ENCODE assay signal across 25 mouse cellular contexts in the genomic region with DNA sequence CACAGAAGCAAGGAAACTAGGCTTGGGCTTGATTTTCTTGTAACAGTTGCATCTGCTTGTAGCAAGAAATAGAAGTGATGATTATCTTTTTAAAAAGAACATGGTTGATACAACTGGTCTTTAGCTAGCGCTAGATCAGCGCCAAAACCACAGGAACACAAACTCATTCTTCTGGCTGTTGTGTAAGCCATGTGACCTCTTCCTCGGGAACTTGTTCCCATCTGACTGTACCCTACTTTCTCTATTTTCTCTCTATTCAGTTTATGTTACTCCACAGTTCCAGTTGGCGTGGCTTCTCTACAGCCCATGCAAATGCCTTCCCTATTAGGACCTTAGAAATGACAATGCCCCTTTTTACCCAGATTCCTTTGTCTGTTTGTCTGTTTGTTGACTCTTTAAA.
DNase-seq lines count a peak whose midpoint lies in the region; ATAC-seq and TF ChIP-seq lines count a peak whose summit lies in the region.
"Had no signal": no experiment of that assay in that cellular context is flagged by ENCODE, and none has a peak within 500 bp of the region (broad histone marks: within the 10 kb centered on the region; RNA-seq: fewer than 3 reads in every experiment).

No protein-coding gene starts in this region.

- TF ChIP-seq RAD21 in MEL (IDR thresholded peaks at IDR 0.05; ENCODE audit: low read depth, low read length): no peak

- no peak overlapping the region for H3K4me3 ChIP-seq in MEL (ENCODE audit: control insufficient read depth in 1 of 2, insufficient read depth in 1 of 2, low read depth in 2 of 2, low read length in 2 of 2)
- no peak overlapping the region for H3K4me3 ChIP-seq in myocyte
- H3K4me3 ChIP-seq: embryonic facial prominence, embryonic 10.5 days; embryonic facial prominence, embryonic 12.5 days; forebrain, embryonic 13.5 days; forebrain, embryonic 15.5 days had no signal

- ATAC-seq in common myeloid progenitor, adult 5-6 weeks (replicated peaks; ENCODE audit: low read depth, poor library complexity, severe bottlenecking): peak; percentile 45; the same call in 1 of the 2 replicates
- ATAC-seq in megakaryocyte, adult 5-6 weeks (ENCODE audit: poor library complexity, severe bottlenecking): 0 out of 2 replicates have a peak, but pooled peaks have one; percentile 10
- ATAC-seq: CD4-positive, CD25-positive, alpha-beta regulatory T cell, adult 4 months; forebrain, embryonic 13.5 days; forebrain, embryonic 15.5 days; forebrain, postnatal 0 days had no signal

- no peak; a peak in 1 of 4 replicates for TF ChIP-seq EP300 in MEL (IDR thresholded peaks at IDR 0.05; ENCODE audit: low read depth in 1 of 2, low read length in 2 of 2)

- no peak for TF ChIP-seq CTCF in MEL (IDR thresholded peaks at IDR 0.05 in 2 of 3, conservative IDR thresholded peaks at IDR 0.05 in 1 of 3; ENCODE audit: control insufficient read depth in 1 of 3, insufficient read depth in 1 of 3, low read depth in 2 of 3, low read length in 3 of 3, poor library complexity in 1 of 3, severe bottlenecking in 1 of 3)

- no peak for DNase-seq in MEL (ENCODE audit: low read depth, low spot score)
- DNase-seq in ovary, postnatal 36 days (ENCODE audit: low spot score): no peak
- DNase-seq in left cerebral cortex, postnatal 4 days: no peak
- DNase-seq in layer of hippocampus, adult 9-11 months: no peak
- DNase-seq in layer of hippocampus, postnatal 14 days (ENCODE audit: low spot score in 2 of 2): no peak
- DNase-seq: adrenal gland, adult 8-10 months; adrenal gland, postnatal 25 days; B cell, adult 2 months; cerebellum, adult 11 months; cerebellum, adult 18-20 months; cerebellum, adult 8-10 months; cerebellum, adult 9-11 months; cerebellum, postnatal 14 days; cerebellum, postnatal 36 days; forebrain, postnatal 0 days had no signal

- no peak for TF ChIP-seq POLR2A in MEL (IDR thresholded peaks at IDR 0.05; ENCODE audit: control insufficient read depth in 1 of 2, insufficient read depth in 1 of 2, low read depth in 1 of 2, low read length in 2 of 2, poor library complexity in 1 of 2)
- TF ChIP-seq POLR2A in myocyte (IDR thresholded peaks at IDR 0.05; ENCODE audit: insufficient read length, low read depth): no peak

- no peak overlapping the region for H3ac ChIP-seq in myocyte (ENCODE audit: control insufficient read depth, insufficient read length)

- H3K36me3 ChIP-seq in MEL (ENCODE audit: control insufficient read depth in 1 of 2, insufficient read depth in 2 of 2, low read length in 2 of 2): peaks cover 0 to 3% of the 10 kb centered on the region in 2 experiments; a peak in 2 of 4 replicates
- no peaks in the 10 kb centered on the region for H3K36me3 ChIP-seq in myocyte (ENCODE audit: control insufficient read depth, insufficient read depth)
- H3K36me3 ChIP-seq: embryonic facial prominence, embryonic 10.5 days; embryonic facial prominence, embryonic 12.5 days; forebrain, embryonic 15.5 days; G1E had no signal

- intact Hi-C loops in left cerebral cortex, postnatal 4 days (cut with DNase I): no loop called here

- no peak overlapping the region for H3K27ac ChIP-seq in MEL (ENCODE audit: control insufficient read depth, low read depth, low read length)
- H3K27ac ChIP-seq: embryonic facial prominence, embryonic 10.5 days; embryonic facial prominence, embryonic 12.5 days; forebrain, embryonic 13.5 days; forebrain, embryonic 15.5 days had no signal

- H3K79me2 ChIP-seq in MEL (ENCODE audit: control insufficient read depth, insufficient read depth, low read length, poor library complexity) (no peaks in the 10 kb centered on the region), myocyte (ENCODE audit: control insufficient read depth, insufficient read depth) (no peaks in the 10 kb centered on the region)

- no peak overlapping the region for H3K9ac ChIP-seq in MEL (ENCODE audit: control insufficient read depth, low read depth, low read length, poor library complexity, severe bottlenecking)
- H3K9ac ChIP-seq: embryonic facial prominence, embryonic 12.5 days; forebrain, embryonic 13.5 days; forebrain, embryonic 15.5 days; forebrain, postnatal 0 days had no signal

- no peak overlapping the region for H3K4me2 ChIP-seq in myocyte (ENCODE audit: low read depth)
- H3K4me2 ChIP-seq: embryonic facial prominence, embryonic 12.5 days; forebrain, embryonic 13.5 days; forebrain, embryonic 15.5 days had no signal

- H3K4me1 ChIP-seq in MEL (ENCODE audit: control insufficient read depth in 1 of 2, insufficient read depth in 2 of 2, low read length in 2 of 2): peaks cover 8 to 13% of the 10 kb centered on the region in 2 experiments; a peak in 3 of 4 replicates
- H3K4me1 ChIP-seq: embryonic facial prominence, embryonic 10.5 days; embryonic facial prominence, embryonic 12.5 days had no signal

- no peaks in the 10 kb centered on the region for H3K9me3 ChIP-seq in MEL (replicated peaks; ENCODE audit: insufficient read depth, low read length)
- H3K9me3 ChIP-seq: embryonic facial prominence, embryonic 12.5 days; forebrain, embryonic 13.5 days; forebrain, embryonic 15.5 days; G1E had no signal

- H3K27me3 ChIP-seq in MEL (ENCODE audit: control insufficient read depth in 1 of 2, insufficient read depth in 2 of 2, low read length in 2 of 2) (no peaks in the 10 kb centered on the region), myocyte (ENCODE audit: control insufficient read depth, insufficient read depth, insufficient read length) (no peaks in the 10 kb centered on the region)
- H3K27me3 ChIP-seq: CH12.LX; embryonic facial prominence, embryonic 12.5 days; forebrain, embryonic 13.5 days; forebrain, embryonic 15.5 days had no signal

TF ChIP-seq in MEL, 35 proteins besides CTCF, POLR2A, EP300 and RAD21:
- TF ChIP-seq SMC3 (IDR thresholded peaks at IDR 0.05; ENCODE audit: low read depth, low read length) (no peak), ETS1 (IDR thresholded peaks at IDR 0.05; ENCODE audit: low read depth, low read length) (0 out of 2 replicates have a peak, but pooled peaks have one; percentile 10), USF1 (IDR thresholded peaks at IDR 0.05; ENCODE audit: low read depth, low read length) (peak; percentile 66), ZKSCAN1 (IDR thresholded peaks at IDR 0.05; ENCODE audit: low read depth, low read length) (no peak), ZC3H11A (IDR thresholded peaks at IDR 0.05; ENCODE audit: low read depth, low read length) (no peak), JUND (IDR thresholded peaks at IDR 0.05; ENCODE audit: low read depth, low read length) (no peak), POLR2AphosphoS5 (IDR thresholded peaks at IDR 0.05; ENCODE audit: borderline replicate concordance, low read depth, low read length) (no peak), UBTF (IDR thresholded peaks at IDR 0.05; ENCODE audit: borderline replicate concordance, insufficient read depth, low read depth, low read length) (no peak)

TF ChIP-seq in myocyte, 11 proteins besides CTCF, POLR2A, EP300 and RAD21:
- TF ChIP-seq SRF (IDR thresholded peaks at IDR 0.05; ENCODE audit: control insufficient read depth, insufficient read length, low read depth): no peak
- no peak for TF ChIP-seq CEBPB (IDR thresholded peaks at IDR 0.05; ENCODE audit: insufficient read depth, poor library complexity, severe bottlenecking)
- TF ChIP-seq MYOD1 (IDR thresholded peaks at IDR 0.05; ENCODE audit: control insufficient read depth in 1 of 3, insufficient read length in 2 of 3, low read depth in 2 of 3): no peak
- TF ChIP-seq USF1 (IDR thresholded peaks at IDR 0.05; ENCODE audit: low read depth): peak; percentile 27
- no peak for TF ChIP-seq REST (IDR thresholded peaks at IDR 0.05; ENCODE audit: insufficient read depth, insufficient read length)
